Mouse (Mus musculus) limb, embryonic 11.5 days (tissue): Measurements from ENCODE around the gene Wdr53. TPM values are rescaled to one million over a fixed set of nuclear protein-coding genes. Genes with fewer than 3 reads are reported as not detected.
"Not testable (repeated sequence)": the region's sequence is repeated elsewhere in the genome, so short reads cannot be mapped to it uniquely, and the experiment has no call there.

ENCODE experiments used
- ATAC-seq: fragments of 200-750 bp; cut with Nextera tagmentation; 2 replicates; pipeline ENCODE4 v1.8.0; 2017; ENCODE audit warnings: low read depth; ENCODE audit not compliant: insufficient number of reproducible peaks, low FRiP score, low TSS enrichment
- DNase-seq: peaks from one replicate; pipeline ENCODE4 v3.0.0-alpha.2; 2015; ENCODE audit warnings: low spot score
- H3K27ac ChIP-seq: fragments of 300-500 bp; sonication (generic); replicated peaks from 2 replicates; pipeline ENCODE4 v1.5.1; 2014; ENCODE audit warnings: low read depth, mild to moderate bottlenecking, low read length
- H3K27me3 ChIP-seq: fragments of 300-500 bp; sonication (generic); 2 replicates; pipeline ENCODE4 v1.6.1; 2014; ENCODE audit warnings: mild to moderate bottlenecking, low read length, mixed read lengths; ENCODE audit not compliant: control insufficient read depth, insufficient read depth
- H3K36me3 ChIP-seq: fragments of 300-500 bp; sonication (generic); 2 replicates; pipeline ENCODE4 v1.6.1; 2014; ENCODE audit warnings: mild to moderate bottlenecking, low read length, moderate library complexity, mixed read lengths; ENCODE audit not compliant: control insufficient read depth, insufficient read depth
- H3K4me1 ChIP-seq: fragments of 300-500 bp; sonication (generic); 2 replicates; pipeline ENCODE4 v1.6.1; 2014; ENCODE audit warnings: low read length, mixed read lengths; ENCODE audit not compliant: control insufficient read depth, insufficient read depth
- H3K4me2 ChIP-seq: fragments of 300-500 bp; sonication (generic); 2 replicates; pipeline ENCODE4 v1.6.1; 2014; ENCODE audit warnings: low read depth, mild to moderate bottlenecking, moderate library complexity; ENCODE audit not compliant: severe bottlenecking
- H3K4me3 ChIP-seq: fragments of 300-500 bp; sonication (generic); 2 replicates; pipeline ENCODE4 v1.5.1; 2014; ENCODE audit warnings: low read depth, low read length
- H3K9ac ChIP-seq: fragments of 300-500 bp; sonication (generic); 2 replicates; pipeline ENCODE4 v1.6.1; 2014; ENCODE audit warnings: mild to moderate bottlenecking, low read length
- H3K9me3 ChIP-seq: fragments of 300-500 bp; sonication (generic); 2 replicates; pipeline ENCODE4 v1.6.1; 2016; ENCODE audit warnings: low read length; ENCODE audit not compliant: control insufficient read depth
- WGBS: fragments of 180-500 bp; shearing (Covaris S2); extraction: QIAGEN DNeasy Blood & Tissue Kit; methylation state at CpG from one replicate; pipeline ENCODE4 v1.1.7; 2014; 5-methylcytosine and 5-hydroxymethylcytosine counted together
- polyA plus RNA-seq: library from polyadenylated mRNA; unstranded; fragments of >200 nt; fragmentation: Nextera tagmentation; extraction: Ambion mirVana; gene quantifications from 2 replicates; pipeline ENCODE4 v1.2.1, GENCODE M21; 2014

The Wdr53 gene
- polyA plus RNA-seq, 1 experiment from 2014 or later, result 19.2 TPM

DNA sequence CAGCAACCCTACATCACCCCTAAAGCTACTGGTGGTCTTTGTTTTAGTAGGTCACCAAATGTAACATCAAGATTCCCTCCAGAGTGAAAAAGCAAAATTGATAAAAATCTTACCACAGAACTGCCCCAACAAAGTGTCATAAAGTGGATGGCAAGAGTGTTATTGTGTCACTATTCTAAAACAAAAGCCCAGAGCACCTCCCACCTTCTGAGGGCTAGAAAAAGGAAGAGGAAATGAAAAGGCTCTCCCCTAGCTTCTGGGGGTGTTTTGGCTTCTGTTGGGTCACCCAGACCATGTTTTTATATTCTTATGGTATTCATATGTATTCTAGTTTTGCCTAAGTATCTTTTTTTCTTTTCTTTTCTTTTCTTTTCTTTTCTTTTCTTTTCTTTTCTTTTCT is 24.6 kb upstream of the Wdr53 start:
- Histone ChIP-seq H3K4me2 (no peak overlapping the region), H3K9ac (no peak overlapping the region), H3K36me3 (no peaks in the 10 kb centered on the region), H3K4me3 (no peak overlapping the region), H3K27me3 (no peaks in the 10 kb centered on the region), H3K27ac (no peak overlapping the region), H3K9me3 (no peaks in the 10 kb centered on the region), H3K4me1 (no peaks in the 10 kb centered on the region)
- DNase-seq (no peak), ATAC-seq (no peak)

DNA sequence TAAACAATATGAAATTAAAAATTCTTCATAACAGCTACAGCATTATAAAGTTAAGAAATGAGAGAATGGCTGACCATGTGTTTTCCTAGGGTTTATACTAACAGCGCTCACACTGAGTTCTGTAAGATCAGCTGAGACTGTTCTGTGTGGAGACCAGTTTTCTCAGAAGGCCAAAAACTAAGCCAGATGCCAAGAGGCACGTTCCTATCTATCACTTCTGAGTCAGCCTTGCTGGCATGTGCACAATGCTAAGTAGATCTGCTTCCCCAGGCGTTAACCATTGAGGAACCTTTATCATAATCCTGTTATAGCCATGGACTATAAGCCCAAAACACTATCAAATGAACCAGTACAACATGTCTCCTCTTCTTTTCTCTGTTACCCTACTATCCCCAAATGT is 15.0 kb upstream of the Wdr53 start:
- not testable (repeated sequence) for H3K9ac ChIP-seq, H3K9me3 ChIP-seq, H3K36me3 ChIP-seq, DNase-seq, H3K27ac ChIP-seq, H3K4me1 ChIP-seq, ATAC-seq, H3K4me2 ChIP-seq, H3K4me3 ChIP-seq, H3K27me3 ChIP-seq
- 91% methylated on average over 3 of the region's 3 CpGs for WGBS

DNA sequence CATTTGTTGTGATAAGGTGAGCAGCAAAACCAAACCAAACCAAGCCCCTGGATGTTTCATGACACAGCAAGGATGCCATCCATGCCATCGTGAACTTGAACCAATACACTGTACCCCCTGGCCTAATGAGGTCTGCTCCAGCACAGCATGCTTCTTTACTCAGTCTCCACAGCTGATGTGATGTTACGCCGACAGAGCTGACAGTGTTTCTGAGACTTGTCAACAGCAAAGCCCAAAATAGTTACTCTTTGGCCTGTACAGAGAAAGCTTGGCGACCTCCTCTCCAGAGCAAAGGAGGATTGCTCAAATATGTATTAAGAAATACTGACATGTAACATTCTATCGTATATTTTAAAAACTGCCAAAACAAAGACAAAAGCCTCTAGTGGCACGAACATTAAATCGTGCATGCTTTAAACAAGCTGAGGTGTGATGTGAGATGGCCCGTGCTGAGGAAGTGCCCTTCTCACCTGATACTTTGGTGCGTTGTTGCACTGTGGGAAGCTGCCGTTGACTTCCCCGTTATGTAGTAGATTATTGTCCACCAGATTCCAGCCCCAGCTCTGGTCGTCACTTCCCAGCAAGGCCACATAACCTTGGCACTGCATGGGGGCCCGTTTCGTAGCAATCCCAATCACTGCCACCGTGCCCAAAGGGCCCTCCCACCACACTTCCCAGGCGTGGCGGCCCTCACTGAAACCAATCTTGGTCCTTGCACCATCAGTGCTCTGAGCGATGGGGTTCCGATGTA is 8.9 kb upstream of the Wdr53 start:
- H3K9me3 ChIP-seq, result no peaks in the 10 kb centered on the region
- no peaks in the 10 kb centered on the region for H3K27me3 ChIP-seq
- DNase-seq (no peak), ATAC-seq (no peak)
- no peak overlapping the region for H3K27ac ChIP-seq
- no peaks in the 10 kb centered on the region for H3K4me1 ChIP-seq
- no peak overlapping the region for H3K4me2 ChIP-seq
- peaks cover 16% of the 10 kb centered on the region; the same call in 1 of the 2 replicates for H3K36me3 ChIP-seq
- WGBS, result 94% methylated on average over 19 of the region's 19 CpGs
- H3K9ac ChIP-seq, result no peak overlapping the region
- no peak overlapping the region for H3K4me3 ChIP-seq

DNA sequence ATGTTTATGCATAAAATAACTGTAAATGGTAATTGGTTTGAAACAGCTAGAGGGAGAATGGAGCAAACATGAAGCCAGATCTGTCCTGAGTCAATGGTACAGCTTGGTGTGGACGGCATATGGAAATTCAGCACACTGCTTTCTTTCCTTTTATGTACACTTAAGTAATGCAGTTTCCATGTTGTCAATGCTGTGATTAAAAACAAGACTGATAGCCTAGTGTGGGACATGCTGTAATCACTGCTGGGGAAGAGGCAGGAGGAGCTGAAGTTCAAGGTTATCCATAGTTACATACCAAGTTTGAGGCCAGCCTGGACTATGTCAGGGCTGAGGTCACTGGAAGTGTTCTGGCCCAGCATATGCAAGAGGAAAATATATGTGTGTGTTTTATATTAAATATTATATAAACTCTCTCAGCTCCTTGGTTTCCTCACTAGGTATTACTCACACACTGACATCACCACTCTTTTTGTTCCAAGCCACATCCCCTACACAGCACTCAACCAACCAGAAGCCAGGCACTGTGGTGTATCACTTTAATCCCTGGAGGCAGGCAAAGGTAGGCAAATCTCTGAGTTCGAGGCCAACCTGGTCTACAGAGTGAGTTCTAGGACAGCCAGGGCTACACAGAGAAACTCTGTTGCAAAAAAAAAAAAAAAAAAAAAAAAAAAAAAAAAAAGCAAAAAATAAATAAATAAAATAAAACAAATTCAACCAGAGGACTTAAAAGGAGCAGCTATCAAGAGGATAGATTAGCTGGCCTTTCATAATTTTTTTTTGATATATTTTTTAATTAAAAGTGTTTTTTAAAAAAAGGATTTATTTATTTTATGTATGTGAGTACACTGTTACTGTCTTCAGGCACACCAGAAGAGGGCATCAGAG is 7.4 kb upstream of the Wdr53 start:
- H3K27ac ChIP-seq, result no peak overlapping the region
- no peaks in the 10 kb centered on the region for H3K27me3 ChIP-seq
- no peak overlapping the region for H3K4me2 ChIP-seq
- peaks cover 13% of the 10 kb centered on the region; the same call in 1 of the 2 replicates for H3K36me3 ChIP-seq
- H3K4me3 ChIP-seq, result no peak overlapping the region
- no peaks in the 10 kb centered on the region for H3K4me1 ChIP-seq
- DNase-seq, result no peak
- no peak for ATAC-seq
- no peaks in the 10 kb centered on the region for H3K9me3 ChIP-seq
- WGBS, result 78% methylated on average over 2 of the region's 2 CpGs
- H3K9ac ChIP-seq, result no peak overlapping the region

DNA sequence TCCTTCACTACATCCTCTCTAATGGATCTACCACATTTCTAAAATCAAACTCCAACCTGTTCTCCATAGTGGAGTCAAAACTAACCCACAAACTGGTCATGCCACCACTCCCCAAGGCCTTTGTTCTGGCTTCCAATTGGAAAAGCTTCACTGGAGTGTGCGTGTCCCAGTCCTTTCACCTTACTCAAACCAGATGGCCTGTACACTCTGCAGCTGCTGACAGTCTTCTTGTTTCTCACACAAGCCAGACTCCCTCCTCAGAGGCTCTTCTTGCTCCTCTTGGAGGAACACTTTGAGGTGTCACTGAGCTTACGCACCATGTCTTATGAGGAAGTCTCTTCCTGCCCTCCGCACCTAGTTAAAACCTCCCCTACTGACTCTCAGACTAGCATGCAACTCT is 3.1 kb upstream of the Wdr53 start:
- Histone ChIP-seq H3K9me3 (no peaks in the 10 kb centered on the region), H3K27me3 (no peaks in the 10 kb centered on the region), H3K4me3 (no peak overlapping the region), H3K4me1 (peaks cover 8% of the 10 kb centered on the region; the same call in 1 of the 2 replicates), H3K4me2 (no peak overlapping the region), H3K27ac (no peak overlapping the region), H3K36me3 (no peaks in the 10 kb centered on the region), H3K9ac (no peak overlapping the region)
- DNase-seq, result no peak
- ATAC-seq, result no peak
- 77% methylated on average over 3 of the region's 3 CpGs for WGBS

DNA sequence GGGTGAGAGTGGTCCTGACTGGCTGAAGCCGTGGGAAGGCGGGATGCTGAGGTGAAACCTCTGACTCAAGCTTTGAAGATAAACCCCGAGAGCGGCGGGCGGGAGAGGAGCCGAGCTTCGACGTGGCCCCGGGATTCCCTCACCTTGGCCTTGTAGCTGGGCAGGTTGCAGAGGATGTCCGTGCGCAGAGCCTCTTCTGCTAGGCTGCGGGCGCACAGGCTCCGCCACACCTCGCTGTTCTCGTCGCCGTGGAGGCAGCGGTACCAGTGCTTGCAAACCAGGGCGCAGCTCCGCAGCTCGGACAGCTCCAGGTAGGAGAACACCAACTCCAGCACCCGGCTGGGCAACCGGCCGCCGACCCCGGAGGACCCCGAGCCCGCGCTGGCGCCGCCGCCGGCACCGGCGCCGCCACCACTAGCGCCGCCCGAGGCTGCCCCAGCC is 656 bp upstream of the Wdr53 start:
- no peaks in the 10 kb centered on the region for H3K36me3 ChIP-seq
- DNase-seq (peak; percentile 73), ATAC-seq (no peak; the same call in 1 of the 2 replicates)
- peak overlapping the region; percentile 89 for H3K27ac ChIP-seq
- peak overlapping the region; percentile 75 for H3K4me2 ChIP-seq
- peaks cover 8% of the 10 kb centered on the region; the same call in 1 of the 2 replicates for H3K4me1 ChIP-seq
- H3K4me3 ChIP-seq, result peak overlapping the region; percentile 85
- peak overlapping the region; percentile 93 for H3K9ac ChIP-seq
- WGBS, result under 1% methylated on average over 41 of the region's 41 CpGs
- H3K9me3 ChIP-seq, result no peaks in the 10 kb centered on the region
- H3K27me3 ChIP-seq, result no peaks in the 10 kb centered on the region

DNA sequence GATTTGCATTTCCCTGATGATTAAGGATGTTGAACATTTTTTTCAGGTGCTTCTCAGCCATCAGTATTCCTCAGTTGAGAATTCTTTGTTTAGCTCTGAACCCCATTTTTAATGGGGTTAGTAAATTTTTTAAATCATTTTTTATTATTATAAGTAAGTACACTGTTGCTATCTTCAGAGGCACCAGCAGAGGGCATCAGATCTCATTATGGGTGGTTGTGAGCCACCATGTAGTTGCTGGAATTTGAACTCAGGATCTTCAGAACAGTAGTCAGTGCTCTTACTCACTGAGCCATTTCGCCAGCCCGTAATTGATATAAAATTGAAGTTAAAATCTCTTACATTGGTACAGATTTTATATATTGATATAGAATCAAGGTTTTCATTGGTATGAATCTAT is 17.2 kb downstream of the Wdr53 start:
- H3K4me1 ChIP-seq, H3K9ac ChIP-seq, DNase-seq, H3K4me3 ChIP-seq, H3K36me3 ChIP-seq, H3K4me2 ChIP-seq, H3K27me3 ChIP-seq, H3K9me3 ChIP-seq, ATAC-seq, H3K27ac ChIP-seq: not testable (repeated sequence)
- WGBS, result 83% methylated on average over 2 of the region's 2 CpGs

DNA sequence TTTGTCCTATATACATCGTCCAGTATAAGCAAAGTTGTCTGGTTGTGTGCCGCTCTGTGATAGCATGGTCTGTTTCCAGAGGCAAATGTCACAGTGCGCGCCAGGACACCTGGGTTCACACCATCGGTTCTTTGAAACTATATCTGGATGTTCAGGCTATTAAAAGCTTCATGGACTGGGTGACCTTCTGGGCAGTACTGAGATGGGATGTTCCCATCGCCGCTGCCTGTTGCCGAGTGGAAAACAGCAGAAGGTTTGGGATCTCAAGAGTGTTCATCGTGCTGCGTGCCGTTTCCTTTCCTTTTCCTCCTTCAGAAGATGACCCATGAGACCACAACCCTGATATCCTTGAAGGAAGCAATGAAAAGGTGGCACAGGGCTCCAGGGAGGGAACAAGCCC is 24.3 kb downstream of the Wdr53 start, which contains the start of gene Smco1:
TSS of gene Smco1 (plus strand) at position 178 of the 400 bp plus-strand sequence.
- DNase-seq (no peak), ATAC-seq (no peak)
- H3K36me3 ChIP-seq, result no peaks in the 10 kb centered on the region
- no peak within 1 kb of the TSS for H3K4me3 ChIP-seq
- H3K27ac ChIP-seq, result no peak within 1 kb of the TSS
- H3K9ac ChIP-seq, result no peak within 1 kb of the TSS
- no peaks in the 10 kb centered on the region for H3K27me3 ChIP-seq
- H3K4me1 ChIP-seq, result no peaks in the 10 kb centered on the region
- H3K4me2 ChIP-seq, result no peak within 1 kb of the TSS
- H3K9me3 ChIP-seq, result no peaks in the 10 kb centered on the region
- 86% methylated on average over 11 of the region's 11 CpGs for WGBS
